Mouse (Mus musculus) adrenal gland (tissue): Measurements from ENCODE around the gene Ankrd12.
"Not testable (repeated sequence)": the region's sequence is repeated elsewhere in the genome, so short reads cannot be mapped to it uniquely, and the experiment has no call there.

Source experiments
- intact Hi-C: fragments of 180-260 bp; cut with DNase I; formaldehyde crosslinking; loops from one replicate; pipeline ENCODE4 v1.15.1; 2025

The Ankrd12 gene

GRCm38 (mm10) chr17:65988151-65988820, 88.6 kb downstream of the Ankrd12 start:
- intact Hi-C loops = no loop called here

- intact Hi-C loops = not testable (repeated sequence)
Observed at GRCm38 (mm10) chr17:65976720-65977119, 100.2 kb downstream of the Ankrd12 start.

DNA sequence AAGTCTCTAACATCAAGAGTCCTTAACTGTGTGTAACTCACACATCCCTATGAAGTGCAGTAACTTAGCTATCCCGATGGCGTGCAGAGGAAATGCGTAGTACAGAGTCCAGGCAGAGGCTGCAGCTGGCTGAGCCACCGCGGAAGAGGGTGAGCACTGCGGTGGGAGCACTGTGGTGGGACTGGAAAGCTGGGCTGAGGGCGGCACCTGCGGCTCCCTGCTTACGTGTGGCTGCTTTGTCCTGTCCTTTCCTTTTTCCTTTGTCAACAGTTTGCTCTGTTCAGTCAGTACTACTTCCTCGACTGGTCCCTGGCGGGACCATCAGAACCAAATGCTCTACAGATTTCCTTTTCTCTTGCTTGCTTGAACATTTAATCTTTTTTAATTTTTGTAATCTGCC, 109.1 kb downstream of the Ankrd12 start:
- intact Hi-C loops = no loop called here

GRCm38 (mm10) chr17:65962263-65962662, 114.6 kb downstream of the Ankrd12 start:
- intact Hi-C loops = no loop called here

GRCm38 (mm10) chr17:65961606-65962136, 115.2 kb downstream of the Ankrd12 start:
- intact Hi-C loops = no loop called here

DNA sequence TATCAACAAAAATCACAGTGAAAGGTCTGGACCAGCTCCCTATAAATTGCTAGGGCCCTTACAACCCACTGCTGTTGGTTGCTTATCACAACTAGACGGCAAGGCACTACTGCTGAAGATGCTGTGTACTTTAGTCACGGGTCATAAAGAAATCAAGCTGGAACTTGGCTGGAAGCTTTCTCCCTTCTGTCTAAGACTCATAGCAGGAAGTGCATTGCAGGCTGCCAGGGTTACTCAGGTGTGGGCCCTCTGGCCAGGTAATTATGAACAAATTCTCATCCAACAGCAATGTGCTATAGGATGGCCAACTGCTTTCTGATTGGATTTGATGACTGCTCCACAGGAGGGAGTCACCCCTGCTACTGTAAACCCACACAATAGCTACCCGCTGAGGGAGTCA, 117.9 kb downstream of the Ankrd12 start:
- intact Hi-C loops = loop anchor here (10.0 kb wide), 1 partner anchor 146 kb away; the partner anchor contains the start of gene Ndufv2

GRCm38 (mm10) chr17:65958366-65958765, 118.5 kb downstream of the Ankrd12 start:
- intact Hi-C loops = loop anchor here (10.0 kb wide), 1 partner anchor 146 kb away; the partner anchor contains the start of gene Ndufv2

DNA sequence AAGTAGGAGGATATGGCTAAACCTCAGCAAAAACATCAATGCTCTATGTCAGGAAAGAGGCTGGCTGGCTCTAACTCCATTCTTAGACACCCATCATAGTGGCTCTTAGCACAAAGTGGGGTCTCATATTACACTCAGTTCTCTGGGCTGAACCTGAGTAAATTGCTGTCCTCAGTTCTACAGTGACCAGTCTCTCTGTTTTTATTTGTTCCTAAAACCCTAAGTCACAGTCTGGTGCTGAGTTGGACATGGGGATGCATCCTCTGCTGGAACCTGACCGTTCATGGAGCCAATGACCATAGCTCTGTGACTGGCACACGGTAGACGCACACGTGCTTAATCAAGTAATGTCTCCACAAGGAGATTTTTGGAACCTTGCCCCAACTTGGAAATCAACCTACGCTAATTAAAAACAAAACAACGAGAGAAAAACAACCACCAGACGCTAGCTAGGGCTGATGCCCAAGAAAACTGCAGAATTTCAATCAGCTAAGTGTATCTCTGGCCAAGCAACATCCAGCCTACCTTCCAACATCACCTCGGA, 119.0 kb downstream of the Ankrd12 start:
- intact Hi-C loops = loop anchor here (10.0 kb wide), 1 partner anchor 147 kb away; the partner anchor contains the start of gene Ndufv2

DNA sequence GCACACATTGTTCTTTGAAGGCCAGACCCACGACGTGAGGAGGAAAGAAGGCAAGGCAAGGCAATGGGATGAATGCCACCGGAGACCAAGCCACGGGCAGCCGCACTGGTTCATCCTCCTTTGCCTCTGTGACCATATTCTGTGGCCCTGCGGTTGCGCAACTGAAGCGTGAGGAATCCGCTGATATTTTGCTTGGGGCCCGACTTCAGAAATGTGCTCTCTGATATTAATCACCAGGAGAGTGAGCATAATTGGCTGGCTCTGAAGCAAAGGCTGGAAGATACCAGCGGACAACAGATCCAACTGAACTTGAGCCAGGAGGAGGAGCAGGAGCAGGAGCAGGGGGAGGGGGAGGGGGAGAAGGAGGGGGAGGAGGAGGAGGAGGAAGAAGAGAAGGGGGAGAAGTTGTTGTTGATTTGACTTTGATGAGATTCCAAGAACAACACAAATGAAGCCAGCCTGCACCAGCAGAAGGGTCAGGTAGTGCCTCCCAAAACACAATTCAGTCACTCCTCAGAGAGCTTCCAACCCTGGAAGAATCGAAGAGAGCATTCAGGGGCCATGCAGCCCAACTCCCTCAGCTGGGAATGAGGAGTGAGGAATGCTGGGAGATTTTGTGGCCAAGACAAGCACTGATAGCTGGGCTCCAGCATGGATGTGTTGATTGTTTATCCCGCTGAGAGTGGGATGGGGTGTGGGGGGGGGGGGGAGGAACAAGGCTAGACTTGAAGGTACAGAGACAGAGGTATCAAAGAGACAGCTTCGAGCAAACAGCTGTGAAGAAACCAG, 119.7 kb downstream of the Ankrd12 start:
- intact Hi-C loops = loop anchor here (10.0 kb wide), 1 partner anchor 148 kb away; the partner anchor contains the start of gene Ndufv2

DNA sequence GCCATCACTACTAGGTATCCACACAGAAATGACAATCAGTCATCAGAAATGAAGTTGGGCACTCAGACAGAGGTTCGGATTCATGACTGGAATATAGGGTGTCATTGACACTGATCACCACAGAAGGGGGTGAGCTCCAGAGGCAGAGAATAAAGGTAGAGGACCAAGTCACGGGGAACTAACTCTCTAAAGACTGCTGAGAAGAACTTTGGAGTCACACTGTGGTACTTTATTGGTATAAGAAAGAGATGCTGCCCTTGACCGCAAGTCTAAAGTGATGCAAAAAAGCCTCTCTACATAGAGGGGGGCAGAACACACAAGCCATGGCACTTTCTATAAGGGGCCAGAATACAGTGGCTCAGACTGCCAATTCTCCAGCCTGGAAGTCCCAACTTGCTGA, 120.7 kb downstream of the Ankrd12 start:
- intact Hi-C loops = loop anchor here (10.0 kb wide), 1 partner anchor 149 kb away; the partner anchor contains the start of gene Ndufv2

- intact Hi-C loops = loop anchor here (5.0 to 10.0 kb wide), 2 partner anchors 82 to 151 kb away; partner anchors contain the start of gene Ndufv2
Observed at GRCm38 (mm10) chr17:65953959-65954358, 122.9 kb downstream of the Ankrd12 start.

DNA sequence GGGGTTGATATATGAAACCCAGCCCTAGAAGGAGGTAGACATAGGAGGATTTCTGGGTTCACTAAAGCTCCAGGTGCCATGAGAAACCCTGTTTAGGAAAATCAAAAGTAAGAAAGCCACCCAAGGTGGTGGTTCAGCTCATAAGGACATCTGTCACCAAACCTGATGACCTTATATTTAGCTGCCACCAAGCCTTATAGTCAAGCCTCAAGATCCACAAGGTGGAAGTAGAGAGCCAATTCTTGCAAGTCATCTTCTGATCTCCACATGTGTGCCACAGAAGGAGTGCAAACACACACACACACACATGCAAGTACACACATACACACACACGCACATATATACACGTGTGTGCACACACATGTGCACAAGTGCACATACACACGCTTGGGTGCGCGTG, 124.8 kb downstream of the Ankrd12 start:
- intact Hi-C loops = loop anchor here (5.0 to 10.0 kb wide), 2 partner anchors 80 to 153 kb away; partner anchors contain the start of gene Ndufv2

GRCm38 (mm10) chr17:65950622-65951404, 126.1 kb downstream of the Ankrd12 start, which contains the start of gene Twsg1:
Gene Twsg1 (minus strand): TSS chr17:65951226.
- intact Hi-C loops = loop anchor here (5.0 to 10.0 kb wide), 2 partner anchors 79 to 154 kb away; partner anchors contain the start of gene Ndufv2

- intact Hi-C loops = loop anchor here (5.0 to 10.0 kb wide), 2 partner anchors 78 to 155 kb away; partner anchors contain the start of gene Ndufv2
Observed at GRCm38 (mm10) chr17:65950183-65950582, 126.7 kb downstream of the Ankrd12 start.

GRCm38 (mm10) chr17:65947307-65947706, 129.6 kb downstream of the Ankrd12 start:
- intact Hi-C loops = no loop called here

DNA sequence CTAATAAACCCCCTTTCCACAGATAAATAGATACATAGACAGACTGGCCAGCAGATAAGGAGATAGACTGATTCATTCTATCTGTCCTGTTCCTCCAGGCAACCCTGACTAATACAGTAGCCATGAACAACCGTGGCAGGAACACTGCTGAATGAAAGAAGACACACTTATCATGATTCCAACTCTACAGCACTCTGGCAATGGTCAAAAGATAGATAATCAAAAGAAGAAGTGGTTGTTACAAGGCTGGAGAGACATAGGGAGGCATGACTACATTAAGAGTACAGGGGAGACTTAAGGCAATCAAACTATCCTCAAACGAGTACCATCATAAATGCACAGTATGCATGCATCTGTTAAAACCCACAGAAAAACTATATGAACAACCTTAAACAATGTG, 131.5 kb downstream of the Ankrd12 start:
- intact Hi-C loops = no loop called here

DNA sequence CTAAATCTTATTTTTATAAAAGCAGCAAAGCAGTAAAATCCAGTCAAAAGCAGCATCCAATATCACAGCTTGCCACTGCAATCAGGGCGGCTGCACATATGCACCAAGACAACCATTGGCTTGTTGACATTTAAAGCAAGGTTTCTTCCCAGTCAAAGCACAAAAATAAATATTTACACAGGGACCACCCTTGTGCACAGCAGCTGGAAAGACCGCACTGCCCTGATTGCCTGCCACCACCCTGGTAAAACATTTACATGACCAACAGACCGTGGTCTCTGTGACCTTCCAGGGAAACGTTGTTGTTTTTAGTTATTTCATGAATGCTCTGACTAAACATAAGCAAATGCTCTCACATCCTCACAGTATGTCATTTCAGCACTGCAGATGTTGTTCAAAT, 134.5 kb downstream of the Ankrd12 start:
- intact Hi-C loops = no loop called here

- intact Hi-C loops = no loop called here
Observed at GRCm38 (mm10) chr17:65941275-65941674, 135.6 kb downstream of the Ankrd12 start.

DNA sequence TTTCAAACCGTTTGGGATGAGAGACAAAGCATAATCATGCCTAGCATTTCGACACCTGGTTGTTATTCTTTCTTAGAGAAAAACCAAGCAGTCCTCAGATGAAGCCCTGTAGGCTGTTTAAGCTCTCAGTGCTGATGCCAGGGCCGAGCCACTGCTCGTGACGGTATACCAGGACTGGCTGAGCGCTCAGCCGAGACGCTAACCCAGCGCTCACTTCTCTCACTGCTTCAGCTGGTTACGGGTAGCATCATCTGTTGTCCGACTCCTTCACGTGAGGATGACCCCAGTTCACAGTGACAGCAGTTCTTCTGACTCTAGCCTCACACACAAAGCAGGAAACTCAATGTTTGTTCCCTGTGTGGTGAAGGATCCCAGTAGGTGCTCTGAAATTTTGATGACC, 136.7 kb downstream of the Ankrd12 start:
- intact Hi-C loops = no loop called here

DNA sequence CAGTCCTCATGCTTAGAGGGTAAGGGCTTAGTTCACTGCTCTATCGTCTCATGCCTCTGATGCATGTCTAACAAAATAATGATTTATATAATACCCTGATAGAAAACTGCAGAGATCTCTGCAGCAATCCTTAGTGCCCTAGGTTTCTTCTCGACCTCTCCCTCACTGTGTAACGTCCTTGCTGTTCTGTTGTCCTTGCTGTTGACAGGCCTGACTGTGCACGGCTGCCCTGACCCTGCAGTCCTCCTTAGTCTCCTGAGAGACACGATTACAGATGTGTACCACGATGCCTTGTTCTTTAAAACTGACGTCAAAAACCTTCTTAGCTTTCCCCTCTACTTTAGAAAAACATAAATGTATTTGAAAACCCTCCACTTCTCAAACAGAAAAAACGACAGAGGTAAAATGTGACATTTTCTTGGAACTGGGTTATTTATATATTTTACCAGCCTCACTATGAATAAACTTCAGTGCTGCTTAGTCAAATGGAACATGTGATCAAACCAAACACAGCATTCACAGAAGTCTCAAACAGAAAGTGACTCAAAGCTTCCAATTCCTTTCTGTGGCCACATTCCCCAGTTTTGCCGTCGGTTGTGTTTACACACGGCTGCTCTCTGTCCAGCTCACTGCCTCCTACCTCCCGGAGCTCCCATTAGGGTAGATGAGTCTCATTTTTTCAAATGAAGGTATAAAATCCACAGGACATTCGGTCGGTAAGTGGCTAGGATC, 137.3 kb downstream of the Ankrd12 start:
- intact Hi-C loops = no loop called here
